In genomic region chr11:69948066-69948762, GRCm38 (mm10) we compare ENCODE assay signal across 8 mouse cellular contexts. TPM values are rescaled to one million over a fixed set of nuclear protein-coding genes. Genes with fewer than 3 reads are reported as not detected.
DNase-seq lines count a peak whose midpoint lies in the region; ATAC-seq and TF ChIP-seq lines count a peak whose summit lies in the region.

Slc2a4 (minus strand) TSS chr11:69948188.

- TF ChIP-seq CTCF in Patski (IDR thresholded peaks at IDR 0.05): no peak

- H3K27ac ChIP-seq in forebrain, embryonic 16.5 days (ENCODE audit: low read length): peak within 1 kb of the TSS; percentile 55; the same call in 1 of the 2 replicates

- no peaks in the 10 kb centered on the region for H3K9me3 ChIP-seq in forebrain, embryonic 16.5 days (ENCODE audit: control insufficient read depth, low read length)

- peak within 1 kb of the TSS; percentile 53 for H3K4me3 ChIP-seq in forebrain, embryonic 16.5 days (replicated peaks; ENCODE audit: low read length)

- peak; percentile 51 for ATAC-seq in Patski
- ATAC-seq in forebrain, embryonic 16.5 days: peak; percentile 95
- peak; percentile 87 to 90 for ATAC-seq in hematopoietic stem cell, adult 5-6 weeks (replicated peaks in 1 of 2; ENCODE audit: insufficient read depth in 1 of 2, low FRiP score in 2 of 2, low TSS enrichment in 1 of 2, low read depth in 1 of 2, poor library complexity in 2 of 2, severe bottlenecking in 2 of 2)

- under 1% methylated on average over 34 of the region's 34 CpGs for WGBS in forebrain, embryonic 16.5 days

- peak; percentile 20 for DNase-seq in Patski (ENCODE audit: low read depth, low spot score)
- DNase-seq in cerebellum, adult 11-12 months: peak; percentile 53
- DNase-seq in layer of hippocampus, adult 9-11 months: peak; percentile 74
- DNase-seq in lung, postnatal 36 days: peak; percentile 91
- DNase-seq in retina, postnatal 1 day: peak; percentile 96
- peak; percentile 84 for DNase-seq in urinary bladder, postnatal 25 days (ENCODE audit: low spot score)

- H3K27me3 ChIP-seq in Patski: peaks cover 18% of the 10 kb centered on the region
- no peaks in the 10 kb centered on the region for H3K27me3 ChIP-seq in forebrain, embryonic 16.5 days (replicated peaks; ENCODE audit: control insufficient read depth, insufficient read depth, low read length)

- H3K36me3 ChIP-seq in forebrain, embryonic 16.5 days (ENCODE audit: control insufficient read depth, insufficient read depth): no peaks in the 10 kb centered on the region

- peak within 1 kb of the TSS; percentile 61 for H3K4me2 ChIP-seq in forebrain, embryonic 16.5 days (ENCODE audit: low read length)

- in situ Hi-C loops in Patski (cut with MboI; ENCODE audit: low pct_unique_long_range_greater_than_20kb): no loop called here

- peaks cover 17% of the 10 kb centered on the region for H3K4me1 ChIP-seq in forebrain, embryonic 16.5 days (replicated peaks; ENCODE audit: control insufficient read depth, insufficient read depth, low read length)

- POLR2A ChIA-PET in Patski (lab: Charles Lee): no interaction called here

- peak within 1 kb of the TSS; percentile 53 for H3K9ac ChIP-seq in forebrain, embryonic 16.5 days (replicated peaks; ENCODE audit: low read depth, low read length)

- CTCF ChIA-PET in Patski (lab: Charles Lee): interaction anchor here (0.6 to 6.8 kb wide), 17 partner anchors 11 to 69 kb away, joined by 3 to 85 read pairs (median 5); no protein-coding TSS in a partner anchor

RNA-seq across cellular contexts. Expression of gene Slc2a4, which starts in this region (rescaled TPM):
- polyA plus RNA-seq in Patski (2021): 0.13 TPM
- polyA plus RNA-seq in forebrain, embryonic 16.5 days (2015; fragmentation: Nextera tagmentation; extraction: Ambion mirVana): 6.6 and 6.7 TPM in 2 replicates
- total RNA-seq in hematopoietic stem cell, adult 5-6 weeks (2017): not detected in 2 replicates

Comparison
In these comparisons a context has a peak if more than half of its experiments do, and no peak if none do; other contexts are left out.
1. Peak in every context shown above with its lines: DNase-seq, ATAC-seq, H3K4me3 ChIP-seq and H3K27ac ChIP-seq.
2. Peak in DNase-seq and ATAC-seq in Patski; RNA of the gene not detected or under 1 TPM.
3. Peak in ATAC-seq in hematopoietic stem cell, adult 5-6 weeks; RNA of the gene not detected or under 1 TPM.
4. DNase-seq: peak in every context shown above with its lines; median percentile 96 in retina, postnatal 1 day; 91 in lung, postnatal 36 days; 84 in urinary bladder, postnatal 25 days; 74 in layer of hippocampus, adult 9-11 months; 53 in cerebellum, adult 11-12 months; 20 in Patski.